Mouse (Mus musculus): Measurements from ENCODE around the gene Cacna1c.

DNA sequence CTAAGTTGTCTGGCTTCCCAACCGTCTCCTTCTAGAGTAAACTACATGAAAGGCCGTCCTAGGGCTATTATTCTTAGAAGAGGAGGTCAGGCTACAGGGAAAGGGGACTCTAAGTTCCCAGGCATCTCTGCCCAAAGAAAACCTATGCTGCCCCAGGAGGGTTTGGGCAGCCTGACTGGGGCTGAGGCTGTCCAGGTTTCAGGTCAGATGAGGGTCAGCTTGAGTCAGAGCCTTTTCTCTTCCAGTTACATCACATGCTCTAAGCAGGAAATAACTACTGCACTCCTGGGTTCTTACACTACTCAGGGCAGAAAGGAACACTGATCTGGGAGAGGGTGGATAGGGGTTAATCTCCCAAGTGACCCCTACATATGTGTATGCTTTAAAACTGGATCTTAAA is 556.4 kb downstream of the Cacna1c start:
- TF ChIP-seq CTCF (IDR thresholded peaks at IDR 0.05; ENCODE audit: low read depth, low read length) (no peak), EP300 (IDR thresholded peaks at IDR 0.05; ENCODE audit: insufficient read depth, low read depth, low read length) (no peak)

Measured in ES-Bruce4 (cell line).